Mouse (Mus musculus): ENCODE measurements at regions not wholly inside any gene's neighbourhood (a gene's known extent, or its start where the extent isn't known, plus 50 kb on each side); places are given as distances from the start of the nearest gene placed in this dataset.

DNA sequence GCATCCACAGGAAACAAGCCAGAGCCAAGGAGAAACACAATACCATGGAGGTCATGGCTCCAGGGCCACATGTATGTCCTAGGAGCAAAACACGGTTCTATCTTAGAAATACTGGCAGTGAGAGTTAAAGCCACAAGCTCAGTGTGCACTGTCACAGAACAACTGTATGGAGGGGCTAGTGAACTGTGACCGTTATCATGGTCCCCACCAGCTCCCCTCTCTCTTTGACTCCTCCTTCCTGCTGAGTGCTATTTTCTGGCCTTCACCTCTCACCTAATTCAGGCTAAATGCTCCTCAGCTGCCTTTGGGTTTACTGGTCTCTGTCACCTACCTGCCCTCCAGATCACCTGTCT lies 712.0 kb downstream of the Vrk1 start:
- H3K9ac ChIP-seq = no peak overlapping the region
- ATAC-seq (ENCODE audit: insufficient number of reproducible peaks, insufficient read depth, low FRiP score, low TSS enrichment, low read depth) = no peak
- no peaks in the 10 kb centered on the region for H3K36me3 ChIP-seq
- WGBS = 41% methylated on average over 2 of the region's 2 CpGs
- H3K27ac ChIP-seq = no peak overlapping the region
- H3K9me3 ChIP-seq = no peaks in the 10 kb centered on the region
- peaks cover 18% of the 10 kb centered on the region for H3K4me1 ChIP-seq
- no peak overlapping the region for H3K4me2 ChIP-seq
- no peaks in the 10 kb centered on the region for H3K27me3 ChIP-seq
- H3K4me3 ChIP-seq = no peak overlapping the region

DNA sequence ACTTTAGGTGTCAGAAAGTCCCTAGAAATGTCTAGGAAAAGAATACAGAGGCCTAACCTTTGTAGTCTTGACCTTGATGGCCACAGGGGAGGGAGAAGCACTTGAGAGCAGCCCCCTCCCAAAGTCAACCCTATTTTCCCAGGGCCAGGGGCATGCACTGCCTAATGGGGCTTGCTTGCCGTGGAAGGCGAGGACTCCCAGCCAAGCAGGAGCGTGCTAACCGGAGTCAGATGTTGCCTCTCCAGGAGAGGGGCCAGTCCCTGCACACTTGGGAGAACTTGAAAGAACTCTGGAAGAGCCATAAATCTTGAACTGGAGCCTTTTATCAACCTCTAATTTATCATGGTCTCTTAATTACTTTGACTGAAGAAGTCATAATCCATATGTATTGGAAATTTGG lies 712.7 kb downstream of the Vrk1 start:
- no peak overlapping the region for H3K9ac ChIP-seq
- no peak for ATAC-seq (ENCODE audit: insufficient number of reproducible peaks, insufficient read depth, low FRiP score, low TSS enrichment, low read depth)
- WGBS = 29% methylated on average over 4 of the region's 4 CpGs
- H3K27me3 ChIP-seq = no peaks in the 10 kb centered on the region
- H3K4me3 ChIP-seq = no peak overlapping the region
- no peak overlapping the region for H3K4me2 ChIP-seq
- H3K9me3 ChIP-seq = no peaks in the 10 kb centered on the region
- H3K4me1 ChIP-seq = peaks cover 20% of the 10 kb centered on the region
- H3K27ac ChIP-seq = no peak overlapping the region
- H3K36me3 ChIP-seq = no peaks in the 10 kb centered on the region

DNA sequence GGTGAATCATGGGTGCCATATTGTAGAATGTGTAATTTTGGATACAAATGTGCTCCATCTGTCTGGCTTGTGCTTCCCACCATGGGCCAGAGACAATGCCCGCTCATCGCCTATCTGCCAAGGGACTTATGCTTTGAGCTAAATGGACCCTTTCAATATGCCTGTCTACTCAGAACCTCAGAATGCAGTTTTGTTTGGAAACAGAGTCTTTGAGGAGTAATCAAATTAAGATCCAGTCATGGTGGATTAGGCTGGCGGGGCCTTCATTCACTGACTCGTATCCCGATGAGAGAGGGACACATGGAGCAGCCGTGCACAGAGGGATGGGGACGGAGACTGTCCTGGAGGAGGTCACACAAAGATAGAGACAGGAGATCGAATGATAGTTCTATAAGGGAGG lies 716.9 kb downstream of the Vrk1 start:
- no peak overlapping the region for H3K27ac ChIP-seq
- H3K9ac ChIP-seq = no peak overlapping the region
- peaks cover 23% of the 10 kb centered on the region for H3K4me1 ChIP-seq
- no peak overlapping the region for H3K4me2 ChIP-seq
- no peaks in the 10 kb centered on the region for H3K27me3 ChIP-seq
- H3K36me3 ChIP-seq = no peaks in the 10 kb centered on the region
- no peak for ATAC-seq (ENCODE audit: insufficient number of reproducible peaks, insufficient read depth, low FRiP score, low TSS enrichment, low read depth)
- no peak overlapping the region for H3K4me3 ChIP-seq
- H3K9me3 ChIP-seq = no peaks in the 10 kb centered on the region
- 38% methylated on average over 8 of the region's 8 CpGs for WGBS

DNA sequence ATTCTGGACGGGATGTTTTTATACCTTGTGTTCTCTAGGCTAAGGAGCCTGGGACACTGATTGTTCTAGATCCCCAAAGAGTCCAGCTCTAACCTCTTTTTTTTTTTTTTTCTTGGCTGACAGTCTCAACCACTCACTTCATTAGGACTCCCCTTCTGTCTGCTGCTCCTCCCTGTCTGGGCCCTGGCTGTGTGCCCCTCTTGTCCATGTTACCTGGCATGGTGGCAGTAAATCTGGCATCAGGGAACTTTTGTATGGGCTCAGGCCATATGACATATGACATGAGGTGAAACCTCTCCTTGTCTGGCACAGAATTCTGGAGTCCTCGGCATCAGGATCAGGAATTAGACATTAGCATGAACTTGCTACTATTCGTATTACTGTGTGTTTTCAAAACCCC lies 717.5 kb downstream of the Vrk1 start:
- no peak overlapping the region for H3K4me2 ChIP-seq
- no peaks in the 10 kb centered on the region for H3K27me3 ChIP-seq
- H3K9me3 ChIP-seq = no peaks in the 10 kb centered on the region
- H3K9ac ChIP-seq = no peak overlapping the region
- WGBS = 85% methylated on average over 3 of the region's 3 CpGs
- no peak overlapping the region for H3K27ac ChIP-seq
- ATAC-seq (ENCODE audit: insufficient number of reproducible peaks, insufficient read depth, low FRiP score, low TSS enrichment, low read depth) = no peak
- no peaks in the 10 kb centered on the region for H3K36me3 ChIP-seq
- peaks cover 23% of the 10 kb centered on the region for H3K4me1 ChIP-seq
- no peak overlapping the region for H3K4me3 ChIP-seq

DNA sequence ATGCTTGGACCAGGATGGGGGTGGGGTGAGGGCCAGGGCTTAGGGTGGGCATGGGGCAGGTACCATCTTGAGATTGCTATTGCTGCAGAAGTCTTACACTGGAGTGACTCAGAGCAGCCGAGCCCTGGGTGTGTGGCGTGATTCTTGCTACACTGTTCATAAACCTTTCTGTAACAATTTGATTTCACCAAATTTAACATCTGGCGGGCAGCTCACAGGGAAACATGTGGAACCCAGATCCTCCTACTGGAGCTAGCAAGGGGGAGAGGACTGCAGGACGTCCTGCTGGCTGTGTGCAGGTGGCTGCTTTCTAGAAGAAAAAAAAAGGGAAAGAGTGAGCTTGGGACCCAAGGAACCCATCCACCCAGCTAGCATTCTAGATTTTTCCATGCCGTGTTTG lies 719.7 kb downstream of the Vrk1 start:
- Histone ChIP-seq H3K4me2 (no peak overlapping the region), H3K27me3 (no peaks in the 10 kb centered on the region), H3K27ac (no peak overlapping the region), H3K4me3 (no peak overlapping the region), H3K9ac (no peak overlapping the region), H3K9me3 (no peaks in the 10 kb centered on the region), H3K4me1 (peaks cover 23% of the 10 kb centered on the region), H3K36me3 (no peaks in the 10 kb centered on the region)
- ATAC-seq (ENCODE audit: insufficient number of reproducible peaks, insufficient read depth, low FRiP score, low TSS enrichment, low read depth) = no peak
- 41% methylated on average over 5 of the region's 5 CpGs for WGBS

DNA sequence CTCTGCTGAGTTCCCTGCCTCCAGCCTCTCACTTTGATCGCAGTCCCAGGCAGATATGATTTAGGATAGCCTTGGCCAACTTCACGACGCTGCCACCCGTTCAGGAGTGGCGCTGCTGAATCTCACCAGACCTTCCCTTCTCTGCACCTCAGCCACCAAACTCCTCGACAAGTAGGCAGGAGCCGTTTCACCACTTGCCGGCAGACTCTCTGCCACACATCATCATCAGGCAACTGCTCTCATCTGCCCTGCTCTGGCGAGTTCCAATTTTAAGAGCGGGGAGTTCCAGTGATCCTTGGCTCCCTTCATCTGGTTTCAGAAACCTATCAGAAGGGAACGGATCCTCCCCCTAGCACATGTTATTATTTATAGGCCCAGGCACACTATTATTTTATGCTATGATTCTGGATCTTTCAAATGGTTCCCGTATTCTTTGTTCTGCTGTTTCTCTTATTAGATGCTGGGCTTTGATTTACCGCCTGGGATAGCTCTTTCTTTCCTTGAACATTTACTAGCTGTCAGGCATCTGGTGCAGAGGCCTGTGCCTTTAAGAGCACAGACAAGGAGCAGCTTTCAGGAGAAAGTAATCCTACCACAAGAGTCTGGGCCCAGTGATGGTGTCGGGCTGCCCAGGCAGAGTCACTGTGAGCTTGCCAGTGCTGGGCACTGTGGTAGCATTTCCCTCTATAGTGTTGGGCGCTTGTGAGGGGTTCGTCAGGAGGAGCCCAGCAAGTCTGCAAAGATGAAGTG lies 722.3 kb downstream of the Vrk1 start:
- Histone ChIP-seq H3K27me3 (no peaks in the 10 kb centered on the region), H3K9me3 (no peaks in the 10 kb centered on the region), H3K4me3 (no peak overlapping the region), H3K27ac (peak overlapping the region; percentile 71), H3K4me2 (no peak overlapping the region), H3K9ac (peak overlapping the region; percentile 27; the same call in 1 of the 2 replicates), H3K4me1 (peaks cover 18% of the 10 kb centered on the region), H3K36me3 (no peaks in the 10 kb centered on the region)
- 46% methylated on average over 16 of the region's 16 CpGs for WGBS
- ATAC-seq (ENCODE audit: insufficient number of reproducible peaks, insufficient read depth, low FRiP score, low TSS enrichment, low read depth) = no peak

DNA sequence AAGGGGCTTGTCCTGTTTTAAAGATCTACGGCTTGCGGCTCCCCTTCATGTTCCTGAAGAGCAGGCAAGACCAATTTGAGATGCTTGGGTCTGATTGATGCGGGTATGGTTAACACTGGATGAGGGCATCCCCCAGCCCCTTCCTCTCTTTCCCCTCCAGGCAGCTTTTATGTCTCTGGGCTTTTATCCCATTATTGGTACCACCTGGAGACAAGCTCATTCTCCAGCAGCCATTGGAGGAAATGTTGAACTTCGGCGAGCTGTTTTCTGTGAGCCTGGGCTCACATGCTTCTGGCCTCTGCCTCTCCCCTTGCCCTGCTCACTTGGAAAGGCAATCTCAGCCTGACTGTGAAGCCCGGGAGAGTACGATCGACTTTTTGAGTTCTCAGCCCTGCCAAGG lies 738.7 kb downstream of the Vrk1 start:
- Histone ChIP-seq H3K4me2 (no peak overlapping the region), H3K4me1 (peaks cover 6% of the 10 kb centered on the region; the same call in 1 of the 2 replicates), H3K9me3 (0 out of 2 replicates have a peak, but pooled peaks cover 5% of the 10 kb centered on the region), H3K36me3 (no peaks in the 10 kb centered on the region), H3K9ac (no peak overlapping the region), H3K4me3 (no peak overlapping the region), H3K27ac (no peak overlapping the region), H3K27me3 (no peaks in the 10 kb centered on the region)
- ATAC-seq (ENCODE audit: insufficient number of reproducible peaks, insufficient read depth, low FRiP score, low TSS enrichment, low read depth) = no peak
- 31% methylated on average over 8 of the region's 8 CpGs for whole genome bisulfite sequencing

DNA sequence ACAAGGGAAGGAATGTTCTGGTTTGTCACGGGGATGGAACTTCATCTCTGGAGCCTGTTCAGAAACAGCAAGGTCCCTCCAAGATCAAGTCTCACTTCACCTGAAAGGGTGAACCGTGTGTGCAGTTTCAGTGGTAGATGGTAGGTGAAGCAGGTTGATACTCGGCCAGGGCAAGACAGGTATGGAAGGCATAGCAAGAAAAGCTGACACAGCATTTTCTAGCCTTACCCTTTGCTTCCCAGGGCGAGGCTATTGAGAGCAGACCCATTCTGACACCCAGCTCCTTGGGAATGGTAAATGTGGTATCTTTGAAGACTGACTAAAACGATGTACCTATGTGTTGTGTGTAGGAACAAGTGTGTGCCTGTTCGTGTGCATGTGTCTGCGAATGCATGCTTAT lies 724.9 kb upstream of the 3110018I06Rik start:
- Histone ChIP-seq H3K27ac (no peak overlapping the region), H3K9ac (no peak overlapping the region), H3K27me3 (no peaks in the 10 kb centered on the region), H3K4me2 (no peak overlapping the region), H3K36me3 (no peaks in the 10 kb centered on the region), H3K4me3 (no peak overlapping the region), H3K4me1 (no peaks in the 10 kb centered on the region), H3K9me3 (no peaks in the 10 kb centered on the region)
- WGBS = 83% methylated on average over 7 of the region's 7 CpGs
- ATAC-seq (ENCODE audit: insufficient number of reproducible peaks, insufficient read depth, low FRiP score, low TSS enrichment, low read depth) = no peak

DNA sequence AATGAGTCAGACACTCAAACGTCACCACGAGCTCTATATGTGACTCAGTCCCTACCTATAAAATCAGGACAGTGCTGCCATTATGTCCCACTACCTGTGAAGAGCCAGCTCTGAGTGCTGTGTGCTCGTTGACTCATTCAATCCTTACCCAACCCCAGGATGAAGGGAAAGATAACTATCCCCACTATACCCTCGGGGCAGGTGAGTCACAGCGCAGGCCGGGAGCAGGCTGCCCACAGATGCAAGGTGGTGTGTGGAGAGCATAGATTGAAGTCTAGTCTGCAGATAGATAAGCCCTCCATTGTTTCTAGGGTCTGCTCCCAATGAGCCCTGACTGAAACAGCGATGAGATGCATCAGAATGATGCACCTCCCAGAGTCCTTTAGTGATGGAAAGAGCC lies 723.9 kb upstream of the 3110018I06Rik start:
- Histone ChIP-seq H3K9me3 (no peaks in the 10 kb centered on the region), H3K4me2 (no peak overlapping the region), H3K9ac (no peak overlapping the region), H3K27ac (no peak overlapping the region), H3K4me3 (no peak overlapping the region), H3K36me3 (no peaks in the 10 kb centered on the region), H3K27me3 (no peaks in the 10 kb centered on the region), H3K4me1 (no peaks in the 10 kb centered on the region)
- no peak for ATAC-seq (ENCODE audit: insufficient number of reproducible peaks, insufficient read depth, low FRiP score, low TSS enrichment, low read depth)
- 73% methylated on average over 7 of the region's 7 CpGs for WGBS

DNA sequence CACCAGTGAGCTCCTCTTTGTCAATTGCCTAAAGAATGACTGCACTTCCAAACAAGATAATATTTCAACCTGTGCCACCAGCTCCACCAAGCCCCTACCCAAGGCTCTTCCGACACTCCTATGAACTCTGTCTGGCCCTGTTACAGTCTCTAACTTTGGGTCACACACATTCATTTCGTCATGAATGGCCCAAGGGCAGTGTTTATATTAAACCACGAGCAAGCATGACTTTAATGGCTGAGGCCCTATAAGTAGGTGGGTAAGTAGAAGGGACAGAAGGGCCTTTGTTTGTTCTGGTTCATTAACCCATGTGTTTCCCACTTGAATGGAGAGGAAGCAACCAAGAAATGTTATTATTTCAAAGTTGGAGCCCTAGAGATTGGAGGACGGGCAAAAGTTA lies 714.9 kb upstream of the 3110018I06Rik start:
- no peak for ATAC-seq (ENCODE audit: insufficient number of reproducible peaks, insufficient read depth, low FRiP score, low TSS enrichment, low read depth)
- no peak overlapping the region for H3K4me2 ChIP-seq
- H3K4me1 ChIP-seq = peaks cover 3% of the 10 kb centered on the region; the same call in 1 of the 2 replicates
- no peak overlapping the region for H3K4me3 ChIP-seq
- H3K9me3 ChIP-seq = no peaks in the 10 kb centered on the region
- H3K9ac ChIP-seq = no peak overlapping the region
- no peaks in the 10 kb centered on the region for H3K36me3 ChIP-seq
- 38% methylated on average over 4 of the region's 4 CpGs for WGBS
- no peak overlapping the region for H3K27ac ChIP-seq
- H3K27me3 ChIP-seq = no peaks in the 10 kb centered on the region

DNA sequence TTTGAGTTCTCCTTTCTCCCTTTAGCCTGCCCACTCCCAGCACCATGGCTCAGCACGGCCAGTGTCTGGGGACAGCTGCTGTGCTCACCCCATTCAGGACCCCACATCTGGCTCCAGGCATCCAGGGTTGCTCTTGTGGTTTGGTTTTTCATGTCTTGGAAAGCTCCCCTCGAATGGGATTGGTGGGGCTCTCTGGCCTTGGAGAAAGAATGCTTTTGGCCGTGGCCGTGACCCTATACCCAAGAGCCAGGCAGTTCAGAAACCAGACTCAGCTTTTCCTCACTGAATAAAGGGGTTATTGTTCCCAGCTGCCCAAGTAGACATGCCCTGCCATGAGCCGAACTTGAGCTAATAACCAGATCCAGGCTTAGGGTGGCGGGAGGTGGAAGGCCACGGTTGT lies 691.8 kb upstream of the 3110018I06Rik start:
- Histone ChIP-seq H3K27me3 (no peaks in the 10 kb centered on the region), H3K4me3 (no peak overlapping the region), H3K36me3 (no peaks in the 10 kb centered on the region), H3K9me3 (no peaks in the 10 kb centered on the region; the same call in 1 of the 2 replicates), H3K4me1 (peaks cover 29% of the 10 kb centered on the region), H3K4me2 (no peak overlapping the region), H3K9ac (no peak overlapping the region), H3K27ac (peak overlapping the region; percentile 68)
- 21% methylated on average over 7 of the region's 7 CpGs for WGBS
- peak; percentile 82 for ATAC-seq (ENCODE audit: insufficient number of reproducible peaks, insufficient read depth, low FRiP score, low TSS enrichment, low read depth)

DNA sequence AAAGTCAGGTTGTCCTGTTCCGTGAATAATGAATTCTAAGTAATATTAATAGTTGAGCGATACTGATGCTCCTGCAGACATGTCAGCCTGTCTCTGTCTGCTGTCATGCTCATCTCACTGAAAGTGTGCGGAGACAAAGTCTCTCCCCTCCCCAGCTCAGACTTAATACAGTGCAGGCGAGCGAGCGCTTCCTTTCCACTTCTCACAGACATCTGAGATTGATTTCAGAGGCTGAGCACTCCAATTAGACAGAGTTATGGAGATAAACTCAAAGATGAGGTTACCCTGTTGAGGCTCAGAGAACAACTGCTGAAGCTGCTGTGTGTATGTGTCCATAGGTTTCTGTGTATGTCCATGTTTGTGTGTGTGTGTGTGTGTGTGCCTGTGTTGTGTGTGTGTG lies 668.7 kb upstream of the 3110018I06Rik start:
- ATAC-seq (ENCODE audit: insufficient number of reproducible peaks, insufficient read depth, low FRiP score, low TSS enrichment, low read depth) = no peak
- H3K36me3 ChIP-seq = no peaks in the 10 kb centered on the region
- no peaks in the 10 kb centered on the region for H3K27me3 ChIP-seq
- H3K9ac ChIP-seq = no peak overlapping the region
- no peak overlapping the region for H3K4me2 ChIP-seq
- H3K4me1 ChIP-seq = peaks cover 23% of the 10 kb centered on the region; the same call in 1 of the 2 replicates
- no peaks in the 10 kb centered on the region for H3K9me3 ChIP-seq
- no peak overlapping the region for H3K4me3 ChIP-seq
- 0 out of 2 replicates have a peak overlapping the region, but pooled peaks have one; percentile 13 for H3K27ac ChIP-seq
- 27% methylated on average over 6 of the region's 6 CpGs for WGBS
